Mouse (Mus musculus) MEL-GATA-1-ER (cell line): ENCODE data around the gene Ralgds.

Experiments used
- DNase-seq: peaks from one replicate; pipeline ENCODE4 v3.0.0-alpha.2; 2012; ENCODE audit warnings: low read depth; ENCODE audit errors: extremely low read depth

Gene Ralgds

DNA sequence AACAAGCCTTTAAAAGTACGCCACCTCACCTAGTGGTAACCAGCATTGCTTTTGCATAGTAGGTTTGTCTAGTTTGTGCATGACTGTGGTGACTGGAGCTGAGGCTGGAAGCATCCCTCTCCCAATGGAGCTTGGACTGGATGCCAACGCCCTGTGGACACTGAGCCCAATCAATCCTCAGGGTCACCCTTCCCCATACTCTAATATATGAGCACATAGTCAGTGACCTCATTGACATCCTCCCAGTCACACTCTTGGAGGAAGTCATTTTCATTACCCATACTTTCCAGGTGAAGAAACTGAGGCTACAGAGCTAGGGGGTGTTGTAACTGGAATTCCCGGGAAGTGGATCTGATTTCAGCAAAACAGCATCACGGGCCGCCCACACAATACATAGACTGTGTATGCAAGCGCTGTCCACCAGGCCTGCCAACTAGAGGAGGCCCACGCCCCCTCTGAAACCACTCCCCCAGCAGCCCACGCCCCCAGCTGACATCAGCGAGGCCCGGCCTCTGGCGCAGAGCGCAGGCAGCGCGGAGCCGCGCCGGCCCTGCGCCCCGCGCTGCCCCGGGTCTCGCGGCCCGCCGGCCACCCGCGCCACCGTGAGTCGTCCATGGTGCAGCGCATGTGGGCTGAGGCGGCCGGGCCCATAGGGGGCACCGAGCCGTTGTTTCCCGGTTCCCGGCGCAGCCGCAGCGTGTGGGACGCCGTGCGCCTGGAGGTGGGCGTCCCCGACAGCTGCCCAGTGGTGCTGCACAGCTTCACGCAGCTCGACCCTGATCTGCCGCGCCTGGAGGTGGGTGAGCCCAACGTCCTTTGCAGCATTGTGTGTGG lies 20.2 kb downstream of the Ralgds start:
- DNase-seq, result no peak

DNA sequence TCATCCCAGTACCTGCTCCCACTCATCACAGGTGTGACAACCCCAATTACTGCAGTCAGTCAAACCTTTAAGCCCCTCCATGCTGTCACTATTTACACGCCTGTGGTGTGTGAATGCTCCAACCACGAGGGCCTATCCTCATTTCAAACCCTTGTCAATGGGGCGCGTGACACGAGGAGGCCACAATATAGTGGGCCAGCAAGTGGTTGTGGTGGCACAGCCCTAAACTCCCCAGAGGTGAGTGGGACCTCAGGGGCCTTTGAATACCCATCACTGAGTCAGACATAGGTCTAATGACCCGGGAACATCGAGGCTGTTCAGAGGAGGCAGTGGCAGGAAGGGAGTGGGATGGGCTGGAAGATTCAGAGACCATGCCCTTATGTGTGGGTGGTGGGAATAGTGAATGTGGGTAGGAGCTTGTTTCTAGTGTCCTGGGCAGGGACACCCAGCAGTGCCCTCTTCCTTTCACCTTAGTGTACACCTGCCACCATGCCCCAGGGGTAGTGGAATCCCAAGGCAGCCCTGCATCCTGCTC lies 21.0 kb downstream of the Ralgds start:
- DNase-seq, result no peak

- no peak for DNase-seq
Measured at GRCm38 (mm10) chr2:28534436-28535262, 21.7 kb downstream of the Ralgds start.

- no peak for DNase-seq
Measured at GRCm38 (mm10) chr2:28535263-28535540, 22.3 kb downstream of the Ralgds start.

GRCm38 (mm10) chr2:28535650-28536049 lies 22.7 kb downstream of the Ralgds start:
- DNase-seq, result no peak

DNA sequence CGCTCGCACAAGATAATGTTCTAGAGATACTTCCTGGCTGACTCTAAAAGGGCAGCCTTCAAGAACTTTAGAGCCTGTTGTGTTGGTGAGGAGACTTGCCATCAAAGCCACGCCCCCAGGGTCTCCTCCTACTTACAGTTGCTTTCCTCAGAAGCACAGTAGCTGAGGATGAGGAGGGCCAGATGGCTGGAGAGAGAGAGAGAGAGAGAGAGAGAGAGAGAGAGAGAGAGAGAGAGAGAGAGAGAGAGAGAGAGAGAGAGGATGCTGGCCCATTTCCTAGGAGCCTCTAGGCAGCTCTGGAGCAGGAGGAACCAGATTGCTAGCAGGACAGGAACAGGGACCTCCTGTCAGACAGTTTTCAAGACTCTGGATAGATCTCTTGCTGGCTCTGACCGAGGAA lies 23.2 kb downstream of the Ralgds start:
- DNase-seq, result no peak

GRCm38 (mm10) chr2:28536766-28537633 lies 24.1 kb downstream of the Ralgds start:
- DNase-seq, result no peak

DNA sequence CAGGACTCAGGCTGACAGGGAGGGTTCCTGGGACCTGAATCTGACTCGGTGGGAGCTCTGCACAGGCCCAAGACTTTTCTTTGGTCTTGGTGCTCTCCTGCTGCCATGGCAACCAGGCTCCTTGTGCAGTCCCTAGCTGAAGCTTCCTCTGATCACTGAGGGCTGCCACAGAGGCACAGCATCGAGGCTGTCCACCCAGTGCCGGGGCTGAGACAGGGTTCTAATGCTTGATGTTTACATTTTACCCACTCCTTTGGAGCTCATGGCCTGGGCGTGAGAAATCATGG lies 24.7 kb downstream of the Ralgds start:
- DNase-seq, result no peak

GRCm38 (mm10) chr2:28537995-28538816 lies 25.3 kb downstream of the Ralgds start:
- no peak for DNase-seq

DNA sequence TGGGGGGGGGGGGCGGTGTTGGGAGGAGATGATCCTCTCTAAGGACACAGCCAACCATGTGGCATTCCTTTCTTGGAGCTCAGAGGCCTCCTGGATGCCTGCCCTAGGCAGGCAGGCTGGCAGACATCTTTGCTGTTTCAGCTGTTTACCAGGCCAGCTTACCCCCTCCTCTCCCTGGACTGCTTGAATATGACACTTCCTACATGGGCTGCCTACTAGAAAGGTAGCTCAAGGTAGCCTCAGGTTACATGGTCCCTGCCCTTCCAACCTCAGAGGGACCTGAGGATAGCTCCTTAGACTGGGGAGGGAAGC lies 25.8 kb downstream of the Ralgds start:
- no peak for DNase-seq

GRCm38 (mm10) chr2:28539206-28539605 lies 26.3 kb downstream of the Ralgds start:
- DNase-seq, result no peak

- no peak for DNase-seq
Measured at GRCm38 (mm10) chr2:28539949-28540348, 27.0 kb downstream of the Ralgds start.

- DNase-seq, result no peak
Measured at GRCm38 (mm10) chr2:28540587-28541227, 27.8 kb downstream of the Ralgds start.

GRCm38 (mm10) chr2:28543894-28544293 lies 31.0 kb downstream of the Ralgds start:
- DNase-seq, result no peak

- DNase-seq, result no peak
Measured at GRCm38 (mm10) chr2:28545976-28546375, 33.1 kb downstream of the Ralgds start.

DNA sequence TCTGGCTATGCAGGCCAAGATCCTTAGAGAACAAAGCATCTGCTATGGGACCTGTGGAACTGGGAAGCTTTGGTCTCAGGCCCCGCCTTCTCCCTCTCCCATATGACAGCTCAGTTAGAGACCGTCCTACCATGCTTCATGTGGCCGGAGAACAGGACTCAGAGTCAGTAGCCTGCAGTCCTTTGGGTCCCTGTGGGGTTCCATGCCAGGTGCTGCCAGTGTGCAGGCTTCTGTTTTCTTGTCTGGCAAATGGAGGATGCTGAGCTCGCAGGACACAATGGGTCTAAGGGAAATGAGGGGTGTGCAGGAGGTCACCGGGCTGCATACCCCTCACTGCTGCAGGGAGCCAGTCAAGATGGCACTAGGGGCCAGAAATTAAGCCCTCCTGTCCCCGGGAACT lies 33.6 kb downstream of the Ralgds start:
- DNase-seq, result no peak

- peak; percentile 36 for DNase-seq
Measured at GRCm38 (mm10) chr2:28547237-28548172, 34.6 kb downstream of the Ralgds start.

DNA sequence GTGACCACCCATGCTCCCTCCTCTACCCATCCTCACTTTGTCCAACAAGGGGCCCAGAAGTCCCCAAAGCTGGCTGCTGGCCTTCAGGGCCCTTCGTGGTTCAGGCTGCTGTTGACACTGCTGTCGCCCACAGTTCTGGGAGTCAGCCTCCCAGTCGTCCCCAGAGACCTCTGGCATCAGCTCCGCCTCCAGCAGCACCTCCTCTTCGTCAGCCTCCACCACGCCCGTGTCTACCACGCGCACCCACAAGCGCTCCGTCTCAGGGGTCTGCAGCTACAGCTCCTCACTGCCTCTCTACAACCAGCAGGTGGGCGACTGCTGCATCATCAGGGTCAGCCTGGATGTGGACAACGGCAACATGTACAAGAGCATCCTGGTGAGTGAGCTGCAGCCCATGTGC lies 36.2 kb downstream of the Ralgds start:
- no peak for DNase-seq

- DNase-seq, result no peak
Measured at GRCm38 (mm10) chr2:28552301-28552700, 39.4 kb downstream of the Ralgds start.
